Mouse (Mus musculus): ENCODE data around the gene Gm17175. TPM values are rescaled to one million over a fixed set of nuclear protein-coding genes. Genes with fewer than 3 reads are reported as not detected.
"Not testable (repeated sequence)": the region's sequence is repeated elsewhere in the genome, so short reads cannot be mapped to it uniquely, and the experiment has no call there.

Gene Gm17175
- polyA plus RNA-seq (2015; fragmentation: Nextera tagmentation; extraction: Ambion mirVana) = not detected in 2 replicates

GRCm38 (mm10) chr14:51573963-51574362 is at the start of gene Gm17175:
Gene Gm17175, minus strand, starts transcription at chr14:51574063.
- not testable (repeated sequence) for H3K4me2 ChIP-seq; H3K27me3 ChIP-seq (replicated peaks); H3K27ac ChIP-seq; H3K4me3 ChIP-seq (replicated peaks); H3K9me3 ChIP-seq; H3K4me1 ChIP-seq; H3K36me3 ChIP-seq; ATAC-seq (ENCODE audit: insufficient read depth, low FRiP score, low read depth); H3K9ac ChIP-seq
- WGBS = 94% methylated on average over 2 of the region's 2 CpGs

- no peaks in the 10 kb centered on the region for H3K9me3 ChIP-seq
- no peaks in the 10 kb centered on the region for H3K36me3 ChIP-seq
- H3K4me3 ChIP-seq (replicated peaks) = no peak within 1 kb of the TSS
- H3K4me1 ChIP-seq = no peaks in the 10 kb centered on the region
- WGBS = 87% methylated on average over 1 of the region's 1 CpGs
- H3K9ac ChIP-seq = no peak within 1 kb of the TSS
- no peak for ATAC-seq (ENCODE audit: insufficient read depth, low FRiP score, low read depth)
- H3K27ac ChIP-seq = no peak within 1 kb of the TSS
- no peak within 1 kb of the TSS for H3K4me2 ChIP-seq
- H3K27me3 ChIP-seq (replicated peaks) = no peaks in the 10 kb centered on the region
Measured at GRCm38 (mm10) chr14:51611210-51611609, 37.3 kb upstream of the Gm17175 start, which contains the start of gene Gm17078. Gene Gm17078, minus strand, starts transcription at chr14:51611310.

- H3K4me1 ChIP-seq; H3K9ac ChIP-seq; H3K4me3 ChIP-seq (replicated peaks); ATAC-seq (ENCODE audit: insufficient read depth, low FRiP score, low read depth); H3K9me3 ChIP-seq; H3K27me3 ChIP-seq (replicated peaks); H3K36me3 ChIP-seq; H3K27ac ChIP-seq; H3K4me2 ChIP-seq: not testable (repeated sequence)
- WGBS = 88% methylated on average over 4 of the region's 4 CpGs
Measured at GRCm38 (mm10) chr14:51592039-51592438, 18.2 kb upstream of the Gm17175 start, which contains the start of gene Gm17174. Gene Gm17174, minus strand, starts transcription at chr14:51592139.

- no peaks in the 10 kb centered on the region for H3K36me3 ChIP-seq
- no peak within 1 kb of the TSS for H3K4me3 ChIP-seq (replicated peaks)
- 91% methylated on average over 4 of the region's 4 CpGs for WGBS
- no peak within 1 kb of the TSS for H3K27ac ChIP-seq
- no peak for ATAC-seq (ENCODE audit: insufficient read depth, low FRiP score, low read depth)
- H3K9ac ChIP-seq = no peak within 1 kb of the TSS
- no peaks in the 10 kb centered on the region for H3K9me3 ChIP-seq
- no peaks in the 10 kb centered on the region for H3K27me3 ChIP-seq (replicated peaks)
- no peaks in the 10 kb centered on the region for H3K4me1 ChIP-seq
- no peak within 1 kb of the TSS for H3K4me2 ChIP-seq
Measured at GRCm38 (mm10) chr14:51552490-51552889, 21.4 kb downstream of the Gm17175 start, which contains the start of gene Gm5622. Gene Gm5622, plus strand, starts transcription at chr14:51552790.

Other genes with a start within 250 kb of the Gm17175 start
- gene Gm7247, start 212.3 kb downstream of the Gm17175 start, polyA plus RNA-seq (2015; fragmentation: Nextera tagmentation; extraction: Ambion mirVana) = not detected in 2 replicates
- not detected in 2 replicates for gene Vmn2r88, start 163.2 kb downstream of the Gm17175 start, polyA plus RNA-seq (2015; fragmentation: Nextera tagmentation; extraction: Ambion mirVana)
- gene Vmn2r89, start 122.2 kb downstream of the Gm17175 start, polyA plus RNA-seq (2015; fragmentation: Nextera tagmentation; extraction: Ambion mirVana) = not detected in 2 replicates
- not detected in 2 replicates for gene Gm5622, start 21.3 kb downstream of the Gm17175 start, polyA plus RNA-seq (2015; fragmentation: Nextera tagmentation; extraction: Ambion mirVana)
- gene Gm17174, start 18.1 kb upstream of the Gm17175 start, polyA plus RNA-seq (2015; fragmentation: Nextera tagmentation; extraction: Ambion mirVana) = not detected in 2 replicates
- not detected in 2 replicates for gene Gm17078, start 37.2 kb upstream of the Gm17175 start, polyA plus RNA-seq (2015; fragmentation: Nextera tagmentation; extraction: Ambion mirVana)
- not detected in 2 replicates for gene Gm4181, start 61.6 kb upstream of the Gm17175 start, polyA plus RNA-seq (2015; fragmentation: Nextera tagmentation; extraction: Ambion mirVana)
- gene Gm17079, start 121.4 kb upstream of the Gm17175 start, polyA plus RNA-seq (2015; fragmentation: Nextera tagmentation; extraction: Ambion mirVana) = not detected in 2 replicates
- gene Gm5800, start 143.1 kb upstream of the Gm17175 start, polyA plus RNA-seq (2015; fragmentation: Nextera tagmentation; extraction: Ambion mirVana) = not detected in 2 replicates
- 0.85 and 1.0 TPM in 2 replicates for gene Ang4, start 199.5 kb upstream of the Gm17175 start, polyA plus RNA-seq (2015; fragmentation: Nextera tagmentation; extraction: Ambion mirVana)
- gene AY358078, start 226.0 kb upstream of the Gm17175 start, polyA plus RNA-seq (2015; fragmentation: Nextera tagmentation; extraction: Ambion mirVana) = not detected in 2 replicates